Mouse (Mus musculus): Measurements from ENCODE around the gene Vmn1r220. TPM values are rescaled to one million over a fixed set of nuclear protein-coding genes. Genes with fewer than 3 reads are reported as not detected.
"Not testable (repeated sequence)": the region's sequence is repeated elsewhere in the genome, so short reads cannot be mapped to it uniquely, and the experiment has no call there.

Gene Vmn1r220
- polyA plus RNA-seq (2014; fragmentation: Nextera tagmentation; extraction: Ambion mirVana): not detected in 2 replicates

DNA sequence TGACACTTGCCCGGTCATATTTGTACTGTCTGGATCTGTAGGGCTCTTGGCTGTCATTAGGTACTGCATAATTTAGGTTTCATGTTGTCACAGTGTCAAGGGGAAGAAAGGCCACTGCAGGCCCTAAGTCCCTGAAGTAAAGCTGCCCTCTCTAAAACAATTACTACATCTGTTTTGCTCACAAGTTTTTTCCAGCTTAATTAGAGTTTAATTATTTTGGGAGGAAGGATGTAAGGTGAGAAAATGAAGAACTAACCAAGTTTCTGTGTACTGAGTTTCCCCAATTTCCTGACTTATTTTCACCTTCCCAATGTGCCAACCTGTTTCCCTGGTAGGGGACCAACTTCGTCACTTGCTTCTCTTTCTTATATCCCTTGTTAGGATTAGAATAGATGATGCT lies at the start of gene Vmn1r220:
Vmn1r220 (minus strand) TSS at position 101 of the 400 bp plus-strand sequence.
- ATAC-seq (ENCODE audit: low FRiP score) (no peak), DNase-seq (ENCODE audit: low spot score, missing footprints) (no peak)
- no peaks in the 10 kb centered on the region for H3K36me3 ChIP-seq (ENCODE audit: control insufficient read depth, insufficient read depth, low read length)
- H3K27ac ChIP-seq (ENCODE audit: low read depth, low read length): no peak within 1 kb of the TSS
- H3K27me3 ChIP-seq (ENCODE audit: control insufficient read depth, insufficient read depth, low read length): no peaks in the 10 kb centered on the region
- H3K4me2 ChIP-seq: no peak within 1 kb of the TSS
- 84% methylated on average over 2 of the region's 2 CpGs for WGBS
- H3K4me1 ChIP-seq (ENCODE audit: control insufficient read depth, insufficient read depth, low read length): no peaks in the 10 kb centered on the region
- H3K9me3 ChIP-seq (ENCODE audit: control insufficient read depth, low read length): no peaks in the 10 kb centered on the region
- H3K9ac ChIP-seq (ENCODE audit: low read length): no peak within 1 kb of the TSS
- H3K4me3 ChIP-seq (ENCODE audit: low read depth, low read length): no peak within 1 kb of the TSS

DNA sequence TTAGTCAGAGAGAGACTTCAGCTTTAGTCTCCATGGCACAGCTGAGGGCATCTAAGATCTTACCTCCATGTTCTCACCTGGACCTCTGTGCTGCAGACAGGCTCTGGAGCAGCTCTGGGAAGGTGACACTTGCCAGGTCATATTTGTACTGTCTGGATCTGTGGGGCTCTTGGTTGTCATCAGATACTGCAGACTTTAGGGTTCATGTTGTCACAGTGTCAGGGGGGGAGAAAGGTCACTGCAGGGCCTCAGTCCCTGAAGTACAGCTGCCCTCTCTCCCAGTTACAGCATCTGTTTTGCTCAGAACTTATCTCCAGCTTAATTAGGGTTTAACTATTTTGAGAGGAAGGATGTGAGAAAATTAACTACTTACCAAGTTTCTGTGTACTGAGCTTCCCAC lies 48.1 kb upstream of the Vmn1r220 start, which contains the start of gene Vmn1r222:
Vmn1r222 (minus strand) TSS at position 101 of the 400 bp plus-strand sequence.
- not testable (repeated sequence) for H3K4me1 ChIP-seq (ENCODE audit: control insufficient read depth, insufficient read depth, low read length)

DNA sequence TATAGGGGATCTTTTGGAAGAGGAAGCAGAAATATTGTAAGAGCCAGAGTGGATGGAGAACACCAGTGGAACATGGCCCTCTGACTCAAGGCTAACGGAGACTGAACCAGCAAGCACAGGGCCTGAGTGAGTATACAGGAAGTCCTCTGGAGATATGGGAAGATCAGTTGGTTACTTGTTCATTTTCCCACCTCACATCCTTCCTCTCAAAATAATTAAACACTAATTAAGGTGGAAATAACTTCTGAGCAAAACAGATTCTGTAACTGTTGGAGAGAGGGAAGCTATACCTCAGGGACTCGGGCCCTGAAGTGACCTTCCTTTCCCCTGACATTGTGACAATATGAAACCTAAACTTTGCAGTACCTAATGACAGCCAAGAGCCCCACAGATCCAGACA lies 26.1 kb upstream of the Vmn1r220 start, which contains the start of gene Vmn1r221:
Vmn1r221 (plus strand) TSS at position 301 of the 400 bp plus-strand sequence.
- 85% methylated on average over 2 of the region's 2 CpGs for WGBS
- not testable (repeated sequence) for DNase-seq (ENCODE audit: low spot score, missing footprints); H3K27me3 ChIP-seq (ENCODE audit: control insufficient read depth, insufficient read depth, low read length); H3K4me1 ChIP-seq (ENCODE audit: control insufficient read depth, insufficient read depth, low read length); H3K4me3 ChIP-seq (ENCODE audit: low read depth, low read length); ATAC-seq (ENCODE audit: low FRiP score); H3K27ac ChIP-seq (ENCODE audit: low read depth, low read length); H3K4me2 ChIP-seq; H3K9ac ChIP-seq (ENCODE audit: low read length); H3K36me3 ChIP-seq (ENCODE audit: control insufficient read depth, insufficient read depth, low read length); H3K9me3 ChIP-seq (ENCODE audit: control insufficient read depth, low read length)

More for the DNA sequence above, 48.1 kb upstream of the Vmn1r220 start, which contains the start of gene Vmn1r222:
- not testable (repeated sequence) for H3K4me3 ChIP-seq (ENCODE audit: low read depth, low read length); DNase-seq (ENCODE audit: low spot score, missing footprints); H3K4me2 ChIP-seq; H3K9ac ChIP-seq (ENCODE audit: low read length); ATAC-seq (ENCODE audit: low FRiP score); H3K27me3 ChIP-seq (ENCODE audit: control insufficient read depth, insufficient read depth, low read length); H3K36me3 ChIP-seq (ENCODE audit: control insufficient read depth, insufficient read depth, low read length); H3K9me3 ChIP-seq (ENCODE audit: control insufficient read depth, low read length); H3K27ac ChIP-seq (ENCODE audit: low read depth, low read length)

DNA sequence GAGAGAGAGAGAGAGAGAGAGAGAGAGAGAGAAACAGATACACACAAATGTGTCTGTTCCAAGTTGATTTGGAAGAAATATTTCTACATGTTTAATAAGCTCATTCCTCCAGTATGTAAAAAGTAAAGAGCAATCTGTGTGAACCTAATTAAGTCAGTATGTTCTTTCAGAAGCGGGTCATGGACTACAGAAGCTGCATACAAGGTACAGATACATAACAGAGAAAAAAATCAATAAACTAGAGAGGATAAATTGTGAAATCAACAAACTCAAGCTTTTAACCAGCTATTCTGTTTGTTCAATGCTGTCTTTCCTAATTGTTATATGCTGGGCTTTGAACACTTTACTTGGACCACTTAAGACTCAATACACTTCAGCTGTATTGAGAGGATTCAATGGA lies 16.1 kb upstream of the Vmn1r220 start:
- not testable (repeated sequence) for H3K4me2 ChIP-seq; H3K4me1 ChIP-seq (ENCODE audit: control insufficient read depth, insufficient read depth, low read length); H3K9me3 ChIP-seq (ENCODE audit: control insufficient read depth, low read length); H3K36me3 ChIP-seq (ENCODE audit: control insufficient read depth, insufficient read depth, low read length); H3K27ac ChIP-seq (ENCODE audit: low read depth, low read length); DNase-seq (ENCODE audit: low spot score, missing footprints); H3K9ac ChIP-seq (ENCODE audit: low read length); H3K4me3 ChIP-seq (ENCODE audit: low read depth, low read length); ATAC-seq (ENCODE audit: low FRiP score); H3K27me3 ChIP-seq (ENCODE audit: control insufficient read depth, insufficient read depth, low read length)
- WGBS: 88% methylated on average over 1 of the region's 1 CpGs

DNA sequence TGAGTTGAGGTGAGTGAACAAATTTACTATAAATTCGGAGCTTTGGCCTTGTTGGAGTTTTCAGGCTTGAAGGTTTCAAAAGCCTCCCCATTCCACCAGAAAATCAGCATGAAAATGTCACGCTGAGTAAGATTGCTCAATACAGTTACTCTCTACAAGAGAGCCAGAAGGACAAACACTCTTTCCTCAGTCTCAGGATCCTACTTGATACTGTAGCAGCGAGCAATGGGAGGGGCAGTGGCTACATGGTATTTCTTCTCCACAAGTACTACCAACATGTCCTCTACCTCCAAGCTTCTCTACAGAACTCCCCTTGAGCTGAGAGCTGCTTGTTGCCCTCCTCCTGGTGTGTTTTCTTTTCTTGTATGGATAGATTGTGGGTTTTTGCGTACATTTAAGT lies 21.3 kb downstream of the Vmn1r220 start:
- not testable (repeated sequence) for H3K4me3 ChIP-seq (ENCODE audit: low read depth, low read length); H3K9me3 ChIP-seq (ENCODE audit: control insufficient read depth, low read length); H3K27ac ChIP-seq (ENCODE audit: low read depth, low read length); H3K4me2 ChIP-seq; H3K9ac ChIP-seq (ENCODE audit: low read length); H3K4me1 ChIP-seq (ENCODE audit: control insufficient read depth, insufficient read depth, low read length); H3K27me3 ChIP-seq (ENCODE audit: control insufficient read depth, insufficient read depth, low read length); H3K36me3 ChIP-seq (ENCODE audit: control insufficient read depth, insufficient read depth, low read length); ATAC-seq (ENCODE audit: low FRiP score); DNase-seq (ENCODE audit: low spot score, missing footprints)
- WGBS: 89% methylated on average over 4 of the region's 4 CpGs

DNA sequence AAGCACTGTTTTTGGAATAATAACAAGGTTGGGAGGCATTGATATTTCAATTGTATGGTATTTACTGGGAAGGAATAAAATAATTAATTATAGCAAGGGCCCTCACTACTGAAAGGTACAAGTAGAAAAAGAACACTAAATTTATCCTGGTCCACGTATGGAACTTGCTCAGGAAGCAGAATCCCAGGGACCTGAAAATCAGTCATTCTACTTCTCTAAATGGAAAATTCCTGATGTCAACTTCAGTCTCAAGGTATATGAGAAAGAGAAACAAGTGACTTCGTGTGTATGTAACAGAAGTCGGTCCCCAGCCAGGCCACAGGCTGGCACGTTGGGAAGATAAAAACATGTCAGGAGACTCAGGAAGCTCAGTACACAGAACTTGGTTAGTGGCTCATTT lies 28.8 kb downstream of the Vmn1r220 start, which contains the start of gene Vmn1r219:
Vmn1r219 (plus strand) TSS at position 301 of the 400 bp plus-strand sequence.
- H3K4me2 ChIP-seq: no peak within 1 kb of the TSS
- ATAC-seq (ENCODE audit: low FRiP score) (no peak), DNase-seq (ENCODE audit: low spot score, missing footprints) (no peak)
- no peak within 1 kb of the TSS for H3K27ac ChIP-seq (ENCODE audit: low read depth, low read length)
- no peak within 1 kb of the TSS for H3K9ac ChIP-seq (ENCODE audit: low read length)
- no peak within 1 kb of the TSS for H3K4me3 ChIP-seq (ENCODE audit: low read depth, low read length)
- 87% methylated on average over 4 of the region's 4 CpGs for WGBS
- no peaks in the 10 kb centered on the region for H3K9me3 ChIP-seq (ENCODE audit: control insufficient read depth, low read length)
- no peaks in the 10 kb centered on the region for H3K4me1 ChIP-seq (ENCODE audit: control insufficient read depth, insufficient read depth, low read length)
- no peaks in the 10 kb centered on the region for H3K36me3 ChIP-seq (ENCODE audit: control insufficient read depth, insufficient read depth, low read length)
- no peaks in the 10 kb centered on the region for H3K27me3 ChIP-seq (ENCODE audit: control insufficient read depth, insufficient read depth, low read length)

DNA sequence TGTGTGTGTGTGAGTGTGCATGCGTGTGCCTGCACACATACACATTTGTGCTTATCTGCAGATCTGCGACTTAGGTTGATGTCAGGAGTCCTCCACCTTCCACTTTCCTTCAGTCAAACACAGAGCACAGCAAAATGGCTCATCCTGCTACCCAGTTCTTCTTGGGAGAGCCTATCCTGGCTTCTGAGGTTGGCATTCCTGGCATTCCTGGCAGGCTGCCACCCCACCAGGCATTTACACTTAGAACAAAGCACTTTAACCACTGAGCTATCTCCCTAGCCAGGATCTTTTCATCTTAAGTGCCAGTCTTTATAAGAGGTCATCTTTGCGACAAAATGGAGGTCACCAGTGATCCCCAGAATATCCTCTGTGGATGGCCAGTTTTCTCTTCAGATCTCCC lies 29.9 kb downstream of the Vmn1r220 start:
- DNase-seq (ENCODE audit: low spot score, missing footprints): no peak
- Histone ChIP-seq H3K27me3 (ENCODE audit: control insufficient read depth, insufficient read depth, low read length) (no peaks in the 10 kb centered on the region), H3K27ac (ENCODE audit: low read depth, low read length) (no peak overlapping the region), H3K9ac (ENCODE audit: low read length) (no peak overlapping the region), H3K9me3 (ENCODE audit: control insufficient read depth, low read length) (no peaks in the 10 kb centered on the region), H3K36me3 (ENCODE audit: control insufficient read depth, insufficient read depth, low read length) (no peaks in the 10 kb centered on the region), H3K4me1 (ENCODE audit: control insufficient read depth, insufficient read depth, low read length) (no peaks in the 10 kb centered on the region), H3K4me2 (no peak overlapping the region), H3K4me3 (ENCODE audit: low read depth, low read length) (no peak overlapping the region)
- no peak for ATAC-seq (ENCODE audit: low FRiP score)
- 70% methylated on average over 3 of the region's 3 CpGs for WGBS

DNA sequence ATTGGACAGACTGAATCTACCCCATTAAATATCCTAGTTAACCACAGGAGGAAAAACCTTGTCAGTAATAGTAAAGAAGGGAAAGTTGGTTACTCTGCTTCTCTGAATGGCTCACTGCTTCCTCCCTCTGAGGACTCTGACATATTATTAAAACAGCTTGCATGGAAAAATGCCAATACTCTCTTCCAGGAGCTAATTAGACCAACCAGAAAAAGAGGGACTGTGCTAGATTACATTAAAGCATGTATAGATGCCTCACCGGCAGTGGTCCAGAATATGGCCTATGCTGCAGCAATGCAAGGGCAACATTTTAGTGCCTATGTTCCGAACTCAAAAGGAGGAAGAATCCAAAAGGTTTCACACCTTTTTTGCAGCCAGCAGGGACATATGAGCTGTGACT lies 48.9 kb downstream of the Vmn1r220 start:
- no peak overlapping the region for H3K4me3 ChIP-seq (ENCODE audit: low read depth, low read length)
- no peak overlapping the region for H3K27ac ChIP-seq (ENCODE audit: low read depth, low read length)
- no peaks in the 10 kb centered on the region for H3K9me3 ChIP-seq (ENCODE audit: control insufficient read depth, low read length)
- WGBS: 92% methylated on average over 2 of the region's 2 CpGs
- H3K27me3 ChIP-seq (ENCODE audit: control insufficient read depth, insufficient read depth, low read length): no peaks in the 10 kb centered on the region
- no peak overlapping the region for H3K9ac ChIP-seq (ENCODE audit: low read length)
- no peaks in the 10 kb centered on the region for H3K36me3 ChIP-seq (ENCODE audit: control insufficient read depth, insufficient read depth, low read length)
- no peaks in the 10 kb centered on the region for H3K4me1 ChIP-seq (ENCODE audit: control insufficient read depth, insufficient read depth, low read length)
- H3K4me2 ChIP-seq: no peak overlapping the region
- ATAC-seq (ENCODE audit: low FRiP score) (no peak), DNase-seq (ENCODE audit: low spot score, missing footprints) (no peak)

DNA sequence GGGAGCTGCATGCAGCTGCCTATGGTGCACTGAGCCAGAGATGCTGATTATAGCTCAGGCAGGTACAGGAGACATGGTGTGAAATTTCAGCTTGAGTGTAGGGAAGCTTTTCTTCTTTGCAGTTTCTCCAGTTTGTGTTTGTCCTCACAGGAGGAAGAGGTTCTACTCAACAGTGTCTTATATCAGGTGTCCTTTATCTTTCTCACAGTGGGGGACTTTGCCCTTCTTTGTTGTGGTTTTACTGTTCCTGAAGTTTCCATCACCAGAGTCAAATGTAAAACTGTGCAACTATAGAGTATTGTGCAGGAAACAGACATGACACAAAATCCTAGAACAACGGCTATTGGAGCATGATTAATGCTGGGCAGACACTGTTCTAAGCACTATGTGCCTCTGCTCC lies 54.3 kb downstream of the Vmn1r220 start:
- H3K27me3 ChIP-seq (ENCODE audit: control insufficient read depth, insufficient read depth, low read length): no peaks in the 10 kb centered on the region
- H3K4me3 ChIP-seq (ENCODE audit: low read depth, low read length): no peak overlapping the region
- no peak overlapping the region for H3K4me2 ChIP-seq
- H3K9me3 ChIP-seq (ENCODE audit: control insufficient read depth, low read length): no peaks in the 10 kb centered on the region
- no peak overlapping the region for H3K9ac ChIP-seq (ENCODE audit: low read length)
- no peaks in the 10 kb centered on the region for H3K4me1 ChIP-seq (ENCODE audit: control insufficient read depth, insufficient read depth, low read length)
- no peak overlapping the region for H3K27ac ChIP-seq (ENCODE audit: low read depth, low read length)
- DNase-seq (ENCODE audit: low spot score, missing footprints) (no peak), ATAC-seq (ENCODE audit: low FRiP score) (no peak)
- no peaks in the 10 kb centered on the region for H3K36me3 ChIP-seq (ENCODE audit: control insufficient read depth, insufficient read depth, low read length)
- 80% methylated on average over 1 of the region's 1 CpGs for WGBS

Measured in midbrain, embryonic 11.5 days (tissue).